In the genomic region with DNA sequence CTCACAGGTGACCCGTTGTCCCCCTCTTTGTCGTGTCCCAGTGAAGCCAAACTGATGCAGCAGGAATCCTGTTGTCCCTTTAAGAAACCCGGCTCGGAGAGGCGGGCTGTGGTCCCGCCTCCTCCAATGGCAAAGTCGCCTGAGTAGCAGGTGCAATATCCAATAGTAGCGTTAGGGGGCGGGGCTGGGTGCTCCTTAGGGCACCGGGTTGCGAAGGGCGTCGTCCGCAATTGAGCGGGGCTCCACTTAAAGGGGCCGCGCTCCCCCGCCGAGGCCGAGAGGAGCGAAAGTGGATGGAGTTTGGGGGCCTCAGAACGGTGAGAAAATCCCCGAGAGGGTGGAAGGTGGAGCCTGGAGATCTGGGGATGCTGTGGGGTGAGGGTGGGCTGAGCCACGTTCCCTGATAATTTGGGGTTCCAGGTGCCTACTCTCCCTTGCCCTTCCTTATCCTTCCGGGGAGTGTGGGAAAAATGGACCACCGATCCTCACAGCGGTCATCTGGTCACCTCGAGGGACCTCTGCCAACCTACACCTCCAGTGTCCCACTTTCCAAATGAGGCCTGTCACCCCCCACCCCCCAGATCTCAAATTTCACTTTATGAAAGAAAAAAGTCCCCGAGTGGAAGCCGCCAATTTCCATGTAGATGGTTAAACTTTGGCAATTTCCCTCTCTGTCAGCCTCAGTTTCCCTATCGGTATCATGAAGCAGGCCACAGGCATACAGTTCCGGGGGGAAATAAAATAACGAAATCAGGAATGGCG, we compare ENCODE assay signal across 8 mouse cellular contexts. TPM values are rescaled to one million over a fixed set of nuclear protein-coding genes. Genes with fewer than 3 reads are reported as not detected.
A peak's percentile ranks its signal among the peaks of the same experiment; 100 is the strongest.
DNase-seq lines count a peak whose midpoint lies in the region; ATAC-seq lines count a peak whose summit lies in the region.

Abca7 (plus strand) TSS at position 223 of the 762 bp plus-strand sequence.

- H3K9me3 ChIP-seq in embryonic facial prominence, embryonic 10.5 days = peaks cover 4% of the 10 kb centered on the region; the same call in 1 of the 2 replicates
- peaks cover 5% of the 10 kb centered on the region; the same call in 1 of the 2 replicates for H3K9me3 ChIP-seq in midbrain, embryonic 11.5 days (ENCODE audit: control insufficient read depth, low read length)

- peaks cover 42% of the 10 kb centered on the region for H3K27me3 ChIP-seq in embryonic facial prominence, embryonic 10.5 days (replicated peaks; ENCODE audit: low read depth, poor library complexity, severe bottlenecking)
- H3K27me3 ChIP-seq in midbrain, embryonic 11.5 days (ENCODE audit: control insufficient read depth, insufficient read depth, low read length) = peaks cover 5% of the 10 kb centered on the region

- H3K36me3 ChIP-seq in embryonic facial prominence, embryonic 10.5 days (replicated peaks) = peaks cover 42% of the 10 kb centered on the region
- H3K36me3 ChIP-seq in midbrain, embryonic 11.5 days (ENCODE audit: control insufficient read depth, insufficient read depth, low read length) = no peaks in the 10 kb centered on the region

- ATAC-seq in granulocyte monocyte progenitor cell, adult 5-6 weeks (replicated peaks; ENCODE audit: poor library complexity, severe bottlenecking) = peak; percentile 75
- ATAC-seq in midbrain, embryonic 11.5 days (ENCODE audit: low FRiP score) = peak; percentile 89

- peak within 1 kb of the TSS; percentile 51 for H3K4me2 ChIP-seq in midbrain, embryonic 11.5 days

- peak within 1 kb of the TSS; percentile 82 for H3K27ac ChIP-seq in embryonic facial prominence, embryonic 10.5 days (replicated peaks)
- H3K27ac ChIP-seq in midbrain, embryonic 11.5 days (ENCODE audit: low read depth, low read length) = no peak within 1 kb of the TSS

- peak within 1 kb of the TSS; percentile 58 for H3K9ac ChIP-seq in midbrain, embryonic 11.5 days (ENCODE audit: low read length)

- H3K4me1 ChIP-seq in embryonic facial prominence, embryonic 10.5 days = peaks cover 28% of the 10 kb centered on the region
- H3K4me1 ChIP-seq in midbrain, embryonic 11.5 days (ENCODE audit: control insufficient read depth, insufficient read depth, low read length) = peaks cover 11% of the 10 kb centered on the region

- DNase-seq in adrenal gland, postnatal 14 days = peak; percentile 99
- peak; percentile 97 for DNase-seq in embryonic facial prominence, embryonic 10.5 days (ENCODE audit: low spot score)
- DNase-seq in kidney, adult 11 months = peak; percentile 93
- DNase-seq in left cerebral cortex, postnatal 4 days = peak; percentile 99
- peak; percentile 100 for DNase-seq in midbrain, embryonic 11.5 days (ENCODE audit: low spot score, missing footprints)
- peak; percentile 98 for DNase-seq in right cerebral cortex, postnatal 4 days
- peak; percentile 95 for DNase-seq in yolk sac, embryonic 10.5 days (ENCODE audit: low spot score)

- under 1% methylated on average over 34 of the region's 34 CpGs for WGBS in embryonic facial prominence, embryonic 10.5 days
- WGBS in midbrain, embryonic 11.5 days = under 1% methylated on average over 34 of the region's 34 CpGs

- peak within 1 kb of the TSS; percentile 68 for H3K4me3 ChIP-seq in embryonic facial prominence, embryonic 10.5 days
- peak within 1 kb of the TSS; percentile 34 for H3K4me3 ChIP-seq in midbrain, embryonic 11.5 days (ENCODE audit: low read depth, low read length)

- intact Hi-C loops in left cerebral cortex, postnatal 4 days (cut with DNase I) = no loop called here

RNA-seq across cellular contexts. Expression of gene Abca7, which starts in this region (rescaled TPM):
- total RNA-seq in adrenal gland, postnatal 14 days (2021) = 18.7 and 20.7 TPM in 2 replicates
- 2.9 and 3.2 TPM in 2 replicates for polyA plus RNA-seq in embryonic facial prominence, embryonic 10.5 days (2016; fragmentation: Nextera tagmentation; extraction: Ambion mirVana)
- total RNA-seq in granulocyte monocyte progenitor cell, adult 5-6 weeks (2014; fragmentation: Nextera tagmentation) = 23.0 and 28.8 TPM in 2 replicates
- total RNA-seq in granulocyte monocyte progenitor cell, adult 5-6 weeks (2017) = 14.7 and 16.0 TPM in 2 replicates
- total RNA-seq in left cerebral cortex, postnatal 4 days (2021) = 1 to 10 TPM; 7.2 to 8.1 TPM
- polyA plus RNA-seq in midbrain, embryonic 11.5 days (2014; fragmentation: Nextera tagmentation; extraction: Ambion mirVana) = 2.8 and 2.9 TPM in 2 replicates
